ENCODE assay signal across 18 mouse cellular contexts in genomic region chr6:72418279-72418678, GRCm38 (mm10).
"Had no signal": no experiment of that assay in that cellular context is flagged by ENCODE, and none has a peak within 500 bp of the region (broad histone marks: within the 10 kb centered on the region; RNA-seq: fewer than 3 reads in every experiment).

No protein-coding gene starts in this region.

- H3K27me3 ChIP-seq: limb, embryonic 12.5 days; lung, embryonic 15.5 days; neural tube, embryonic 15.5 days had no signal

- ATAC-seq: inflammation-experienced regulatory T-cells, adult 6 months; intestine, postnatal 0 days had no signal

- H3K27ac ChIP-seq: kidney, postnatal 0 days; limb, embryonic 12.5 days; lung, embryonic 15.5 days; macrophage; neural tube, embryonic 15.5 days had no signal

- H3K9ac ChIP-seq: limb, embryonic 12.5 days; lung, embryonic 15.5 days; neural tube, embryonic 15.5 days had no signal

- H3K4me3 ChIP-seq: limb, embryonic 12.5 days; lung, embryonic 15.5 days; myocyte; neural tube, embryonic 15.5 days had no signal

- H3K4me2 ChIP-seq: limb, embryonic 12.5 days; lung, embryonic 15.5 days; neural tube, embryonic 15.5 days had no signal

- DNase-seq: kidney, adult 8-10 months; kidney, postnatal 36 days; layer of hippocampus, adult 9-11 months; layer of hippocampus, postnatal 36 days; lung, postnatal 14 days; midbrain, embryonic 14.5 days; right cerebral cortex, postnatal 4 days; spleen, adult 18-20 months; thymus, adult 18-20 months; thymus, postnatal 14 days had no signal

- H3K9me3 ChIP-seq: limb, embryonic 12.5 days; lung, embryonic 15.5 days; neural tube, embryonic 15.5 days had no signal
